Mouse (Mus musculus): ENCODE results near the gene Pip5k1a.

DNA sequence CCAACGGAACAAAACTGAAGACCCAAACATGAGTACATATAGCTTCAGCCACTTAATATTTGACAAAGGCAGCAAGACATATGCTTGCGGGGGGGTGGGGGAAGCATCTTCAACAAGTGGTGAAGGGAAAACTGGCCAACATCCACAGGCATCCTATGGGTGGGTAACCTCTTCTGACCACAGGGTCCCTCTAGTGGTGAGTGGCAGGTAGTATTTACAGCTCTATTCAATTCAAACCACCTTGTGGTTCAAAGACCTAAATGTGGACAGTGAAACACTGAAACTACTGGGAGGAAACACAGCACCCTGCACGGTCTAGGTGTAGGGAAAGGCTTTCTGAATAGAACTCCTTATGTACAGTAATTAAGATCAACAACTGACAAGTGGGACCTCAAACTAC is 53.0 kb downstream of the Pip5k1a start:
- no peak for TF ChIP-seq POLR2A (IDR thresholded peaks at IDR 0.05; ENCODE audit: low read depth, low read length)
- TF ChIP-seq CTCF (conservative IDR thresholded peaks at IDR 0.05; ENCODE audit: insufficient read depth, insufficient read length, low read depth, low read length) = peak; percentile 67

Measured in kidney, adult 2 months (tissue).